Mouse (Mus musculus): ENCODE measurements around the gene Tcf7. TPM values are rescaled to one million over a fixed set of nuclear protein-coding genes. Genes with fewer than 3 reads are reported as not detected.
A peak's percentile ranks its signal among the peaks of the same experiment; 100 is the strongest.

The Tcf7 gene
- polyA plus RNA-seq, 1 experiment from 2014 or later, result 6.9 TPM

- H3K4me3 ChIP-seq (ENCODE audit: low read depth, low read length), result no peak overlapping the region
- H3K4me2 ChIP-seq (replicated peaks; ENCODE audit: low read depth, low read length), result no peak overlapping the region
- no peaks in the 10 kb centered on the region for H3K4me1 ChIP-seq (replicated peaks; ENCODE audit: control insufficient read depth, insufficient read depth, low read length)
- DNase-seq (ENCODE audit: low spot score) (no peak), ATAC-seq (ENCODE audit: low FRiP score) (no peak)
- no peak overlapping the region for H3K9ac ChIP-seq (ENCODE audit: low read depth, low read length)
- H3K36me3 ChIP-seq (ENCODE audit: control insufficient read depth, insufficient read depth, low read length), result no peaks in the 10 kb centered on the region
- no peak overlapping the region for H3K27ac ChIP-seq (ENCODE audit: low read depth, low read length)
- H3K9me3 ChIP-seq (ENCODE audit: control insufficient read depth, low read length), result no peaks in the 10 kb centered on the region
- 76% methylated on average over 6 of the region's 6 CpGs for WGBS
- H3K27me3 ChIP-seq (ENCODE audit: control insufficient read depth, insufficient read depth, low read length), result no peaks in the 10 kb centered on the region
These were observed 10.1 kb upstream of the Tcf7 start for GRCm38 (mm10) chr11:52292894-52293293.

GRCm38 (mm10) chr11:52292346-52292745 lies 9.5 kb upstream of the Tcf7 start:
- ATAC-seq (ENCODE audit: low FRiP score) (no peak), DNase-seq (ENCODE audit: low spot score) (no peak)
- Histone ChIP-seq H3K27me3 (ENCODE audit: control insufficient read depth, insufficient read depth, low read length) (no peaks in the 10 kb centered on the region), H3K36me3 (ENCODE audit: control insufficient read depth, insufficient read depth, low read length) (no peaks in the 10 kb centered on the region), H3K9ac (ENCODE audit: low read depth, low read length) (no peak overlapping the region), H3K4me2 (replicated peaks; ENCODE audit: low read depth, low read length) (no peak overlapping the region), H3K4me3 (ENCODE audit: low read depth, low read length) (no peak overlapping the region), H3K9me3 (ENCODE audit: control insufficient read depth, low read length) (no peaks in the 10 kb centered on the region), H3K4me1 (replicated peaks; ENCODE audit: control insufficient read depth, insufficient read depth, low read length) (no peaks in the 10 kb centered on the region), H3K27ac (ENCODE audit: low read depth, low read length) (no peak overlapping the region)
- WGBS, result 79% methylated on average over 7 of the region's 7 CpGs

- WGBS, result 7% methylated on average over 4 of the region's 4 CpGs
These were observed 4.1 kb upstream of the Tcf7 start for GRCm38 (mm10) chr11:52286958-52287305.

GRCm38 (mm10) chr11:52286301-52286957 lies 3.6 kb upstream of the Tcf7 start:
- Histone ChIP-seq H3K36me3 (ENCODE audit: control insufficient read depth, insufficient read depth, low read length) (no peaks in the 10 kb centered on the region), H3K27me3 (ENCODE audit: control insufficient read depth, insufficient read depth, low read length) (peaks cover 32% of the 10 kb centered on the region), H3K4me2 (replicated peaks; ENCODE audit: low read depth, low read length) (no peak overlapping the region), H3K9ac (ENCODE audit: low read depth, low read length) (no peak overlapping the region), H3K4me3 (ENCODE audit: low read depth, low read length) (no peak overlapping the region), H3K9me3 (ENCODE audit: control insufficient read depth, low read length) (no peaks in the 10 kb centered on the region), H3K4me1 (replicated peaks; ENCODE audit: control insufficient read depth, insufficient read depth, low read length) (peaks cover 6% of the 10 kb centered on the region), H3K27ac (ENCODE audit: low read depth, low read length) (no peak overlapping the region)
- DNase-seq (ENCODE audit: low spot score), result peak; percentile 30
- 9% methylated on average over 16 of the region's 16 CpGs for WGBS
- no peak for ATAC-seq (ENCODE audit: low FRiP score)

More at GRCm38 (mm10) chr11:52286958-52287305, 4.1 kb upstream of the Tcf7 start:
- DNase-seq (ENCODE audit: low spot score), result peak; percentile 15
- Histone ChIP-seq H3K27me3 (ENCODE audit: control insufficient read depth, insufficient read depth, low read length) (peaks cover 29% of the 10 kb centered on the region), H3K4me3 (ENCODE audit: low read depth, low read length) (no peak overlapping the region), H3K4me1 (replicated peaks; ENCODE audit: control insufficient read depth, insufficient read depth, low read length) (peaks cover 6% of the 10 kb centered on the region), H3K4me2 (replicated peaks; ENCODE audit: low read depth, low read length) (no peak overlapping the region), H3K36me3 (ENCODE audit: control insufficient read depth, insufficient read depth, low read length) (no peaks in the 10 kb centered on the region), H3K9me3 (ENCODE audit: control insufficient read depth, low read length) (no peaks in the 10 kb centered on the region), H3K9ac (ENCODE audit: low read depth, low read length) (0 out of 2 replicates have a peak overlapping the region, but pooled peaks have one; percentile 23), H3K27ac (ENCODE audit: low read depth, low read length) (no peak overlapping the region)
- no peak for ATAC-seq (ENCODE audit: low FRiP score)

GRCm38 (mm10) chr11:52283596-52284571 lies 1.1 kb upstream of the Tcf7 start:
- H3K4me2 ChIP-seq (replicated peaks; ENCODE audit: low read depth, low read length), result peak overlapping the region; percentile 96
- ATAC-seq (ENCODE audit: low FRiP score), result peak; percentile 28; the same call in 1 of the 2 replicates
- H3K27me3 ChIP-seq (ENCODE audit: control insufficient read depth, insufficient read depth, low read length), result peaks cover 32% of the 10 kb centered on the region
- no peak overlapping the region for H3K9ac ChIP-seq (ENCODE audit: low read depth, low read length)
- DNase-seq (ENCODE audit: low spot score), result peak; percentile 54
- H3K9me3 ChIP-seq (ENCODE audit: control insufficient read depth, low read length), result no peaks in the 10 kb centered on the region
- H3K36me3 ChIP-seq (ENCODE audit: control insufficient read depth, insufficient read depth, low read length), result no peaks in the 10 kb centered on the region
- H3K27ac ChIP-seq (ENCODE audit: low read depth, low read length), result no peak overlapping the region
- peak overlapping the region; percentile 56 for H3K4me3 ChIP-seq (ENCODE audit: low read depth, low read length)
- peaks cover 6% of the 10 kb centered on the region for H3K4me1 ChIP-seq (replicated peaks; ENCODE audit: control insufficient read depth, insufficient read depth, low read length)
- WGBS, result 11% methylated on average over 44 of the region's 44 CpGs

GRCm38 (mm10) chr11:52282420-52282773 lies 417 bp downstream of the Tcf7 start:
- Histone ChIP-seq H3K27me3 (ENCODE audit: control insufficient read depth, insufficient read depth, low read length) (peaks cover 32% of the 10 kb centered on the region), H3K27ac (ENCODE audit: low read depth, low read length) (no peak overlapping the region), H3K36me3 (ENCODE audit: control insufficient read depth, insufficient read depth, low read length) (no peaks in the 10 kb centered on the region), H3K4me1 (replicated peaks; ENCODE audit: control insufficient read depth, insufficient read depth, low read length) (peaks cover 6% of the 10 kb centered on the region), H3K4me2 (replicated peaks; ENCODE audit: low read depth, low read length) (peak overlapping the region; percentile 96), H3K9ac (ENCODE audit: low read depth, low read length) (no peak overlapping the region; the same call in 1 of the 2 replicates), H3K4me3 (ENCODE audit: low read depth, low read length) (peak overlapping the region; percentile 56), H3K9me3 (ENCODE audit: control insufficient read depth, low read length) (no peaks in the 10 kb centered on the region)
- DNase-seq (ENCODE audit: low spot score) (no peak), ATAC-seq (ENCODE audit: low FRiP score) (peak; percentile 25; the same call in 1 of the 2 replicates)
- 1% methylated on average over 19 of the region's 19 CpGs for WGBS

- Histone ChIP-seq H3K4me3 (ENCODE audit: low read depth, low read length) (peak overlapping the region; percentile 56), H3K9ac (ENCODE audit: low read depth, low read length) (no peak overlapping the region), H3K27me3 (ENCODE audit: control insufficient read depth, insufficient read depth, low read length) (peaks cover 32% of the 10 kb centered on the region), H3K27ac (ENCODE audit: low read depth, low read length) (no peak overlapping the region), H3K4me2 (replicated peaks; ENCODE audit: low read depth, low read length) (peak overlapping the region; percentile 96), H3K36me3 (ENCODE audit: control insufficient read depth, insufficient read depth, low read length) (no peaks in the 10 kb centered on the region), H3K9me3 (ENCODE audit: control insufficient read depth, low read length) (no peaks in the 10 kb centered on the region), H3K4me1 (replicated peaks; ENCODE audit: control insufficient read depth, insufficient read depth, low read length) (peaks cover 6% of the 10 kb centered on the region)
- ATAC-seq (ENCODE audit: low FRiP score) (no peak), DNase-seq (ENCODE audit: low spot score) (peak; percentile 14)
- 61% methylated on average over 19 of the region's 19 CpGs for WGBS
These were observed 1.1 kb downstream of the Tcf7 start for GRCm38 (mm10) chr11:52281568-52282328.

GRCm38 (mm10) chr11:52280566-52281455 lies 2.0 kb downstream of the Tcf7 start:
- H3K27ac ChIP-seq (ENCODE audit: low read depth, low read length), result no peak overlapping the region
- H3K4me2 ChIP-seq (replicated peaks; ENCODE audit: low read depth, low read length), result no peak overlapping the region
- no peak overlapping the region for H3K4me3 ChIP-seq (ENCODE audit: low read depth, low read length)
- H3K9me3 ChIP-seq (ENCODE audit: control insufficient read depth, low read length), result no peaks in the 10 kb centered on the region
- no peaks in the 10 kb centered on the region for H3K36me3 ChIP-seq (ENCODE audit: control insufficient read depth, insufficient read depth, low read length)
- ATAC-seq (ENCODE audit: low FRiP score), result no peak
- DNase-seq (ENCODE audit: low spot score), result no peak
- H3K27me3 ChIP-seq (ENCODE audit: control insufficient read depth, insufficient read depth, low read length), result peaks cover 27% of the 10 kb centered on the region
- peaks cover 2% of the 10 kb centered on the region; the same call in 1 of the 2 replicates for H3K4me1 ChIP-seq (replicated peaks; ENCODE audit: control insufficient read depth, insufficient read depth, low read length)
- H3K9ac ChIP-seq (ENCODE audit: low read depth, low read length), result no peak overlapping the region
- WGBS, result 91% methylated on average over 11 of the region's 11 CpGs

Data from hindbrain, embryonic 11.5 days (tissue).